11 mouse cellular contexts compared by ENCODE assay signal in the genomic region with DNA sequence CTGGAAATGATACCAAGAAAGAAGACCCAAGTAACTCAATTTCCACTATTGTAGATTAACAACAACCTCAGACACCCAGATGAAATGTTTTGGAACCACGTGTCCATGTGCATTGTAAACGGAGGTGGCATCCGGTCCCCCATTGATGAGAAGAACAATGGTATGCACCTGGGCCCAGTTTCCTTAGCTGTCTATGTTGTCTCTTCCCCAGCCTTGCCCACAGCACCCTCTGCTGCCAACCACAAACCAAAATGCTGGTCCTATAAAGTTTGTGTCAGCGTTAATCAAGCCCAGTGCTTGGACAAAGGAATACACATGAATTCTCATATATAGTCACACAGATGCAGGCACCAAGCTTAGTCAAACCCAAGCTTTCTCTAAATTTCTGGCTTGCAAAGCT. TPM values are rescaled to one million over a fixed set of nuclear protein-coding genes. Genes with fewer than 3 reads are reported as not detected.
A peak's percentile ranks its signal among the peaks of the same experiment; 100 is the strongest.
DNase-seq lines count a peak whose midpoint lies in the region; ATAC-seq and TF ChIP-seq lines count a peak whose summit lies in the region.
"Had no signal": no experiment of that assay in that cellular context is flagged by ENCODE, and none has a peak within 500 bp of the region (broad histone marks: within the 10 kb centered on the region; RNA-seq: fewer than 3 reads in every experiment).

No protein-coding gene starts in this region.

- no peaks in the 10 kb centered on the region for H3K27me3 ChIP-seq in kidney, postnatal 0 days (ENCODE audit: insufficient read depth, low read length)
- no peaks in the 10 kb centered on the region for H3K27me3 ChIP-seq in kidney, embryonic 15.5 days
- H3K27me3 ChIP-seq in CH12.LX (replicated peaks): no peaks in the 10 kb centered on the region
- H3K27me3 ChIP-seq in forebrain, embryonic 12.5 days: no peaks in the 10 kb centered on the region
- H3K27me3 ChIP-seq: heart, embryonic 12.5 days had no signal

- H3K4me1 ChIP-seq in kidney, postnatal 0 days (replicated peaks; ENCODE audit: insufficient read depth, low read length): no peaks in the 10 kb centered on the region
- no peaks in the 10 kb centered on the region for H3K4me1 ChIP-seq in kidney, embryonic 15.5 days
- peaks cover 0 to 5% of the 10 kb centered on the region in 2 experiments; a peak in 2 of 4 replicates for H3K4me1 ChIP-seq in CH12.LX (ENCODE audit: control insufficient read depth in 1 of 2, insufficient read depth in 2 of 2)
- peaks cover 4% of the 10 kb centered on the region for H3K4me1 ChIP-seq in forebrain, embryonic 12.5 days

- TF ChIP-seq POLR2A in CH12.LX (IDR thresholded peaks at IDR 0.05; ENCODE audit: low read depth, low read length): no peak

- 91% methylated on average over 4 of the region's 4 CpGs for WGBS in kidney, postnatal 0 days
- 91% methylated on average over 4 of the region's 4 CpGs for WGBS in kidney, embryonic 15.5 days
- WGBS in forebrain, embryonic 12.5 days: 77% methylated on average over 4 of the region's 4 CpGs

- no peak overlapping the region for H3K9ac ChIP-seq in kidney, postnatal 0 days (ENCODE audit: low read depth, low read length)
- H3K9ac ChIP-seq in kidney, embryonic 15.5 days: no peak overlapping the region
- no peak overlapping the region for H3K9ac ChIP-seq in CH12.LX (ENCODE audit: insufficient read depth, low read depth)
- H3K9ac ChIP-seq in forebrain, embryonic 12.5 days: no peak overlapping the region
- H3K9ac ChIP-seq: heart, embryonic 12.5 days had no signal

- TF ChIP-seq RAD21 in CH12.LX (IDR thresholded peaks at IDR 0.05; ENCODE audit: low read depth, low read length): peak; percentile 65

- H3K4me3 ChIP-seq in kidney, postnatal 0 days (replicated peaks; ENCODE audit: low read depth, low read length): no peak overlapping the region
- no peak overlapping the region for H3K4me3 ChIP-seq in kidney, embryonic 15.5 days (replicated peaks)
- no peak overlapping the region for H3K4me3 ChIP-seq in CH12.LX (replicated peaks in 1 of 3; ENCODE audit: low read depth in 2 of 3, low read length in 2 of 3, poor library complexity in 1 of 3)
- H3K4me3 ChIP-seq in forebrain, embryonic 12.5 days (replicated peaks): no peak overlapping the region
- H3K4me3 ChIP-seq: heart, embryonic 12.5 days had no signal

- TF ChIP-seq CTCF in kidney, postnatal 0 days (IDR thresholded peaks at IDR 0.05; ENCODE audit: low read depth): peak; percentile 35; the same call in 1 of the 2 replicates
- peak in 1 of 2 experiments; percentile 65; a peak in 2 of 4 replicates for TF ChIP-seq CTCF in CH12.LX (conservative IDR thresholded peaks at IDR 0.05 in 1 of 2, IDR thresholded peaks at IDR 0.05 in 1 of 2; ENCODE audit: low read depth in 2 of 2, low read length in 2 of 2)

- TF ChIP-seq EP300 in CH12.LX (IDR thresholded peaks at IDR 0.05; ENCODE audit: low read length): no peak

- dilution Hi-C loops in CH12.LX (cut with MboI; ENCODE audit: extremely low pct_ligation_motif_present, extremely low pct_unique_long_range_greater_than_20kb, low sequenced_read_pairs): no loop called here

- no peak overlapping the region for H3K27ac ChIP-seq in kidney, postnatal 0 days
- H3K27ac ChIP-seq in kidney, embryonic 15.5 days: no peak overlapping the region
- H3K27ac ChIP-seq in CH12.LX (ENCODE audit: insufficient read depth, low read depth): no peak overlapping the region
- no peak overlapping the region for H3K27ac ChIP-seq in forebrain, embryonic 12.5 days
- H3K27ac ChIP-seq: macrophage had no signal

- no peak for DNase-seq in kidney, postnatal 0 days (ENCODE audit: low spot score)
- peak; percentile 7 to 26 for DNase-seq in B cell, adult 2 months
- peak; percentile 9 for DNase-seq in CH12.LX (ENCODE audit: extremely low read depth)
- DNase-seq in yolk sac, embryonic 10.5 days (ENCODE audit: low spot score): no peak
- no peak for DNase-seq in adrenal gland, adult 8-10 months
- DNase-seq: layer of hippocampus, adult 9-11 months had no signal

- no peaks in the 10 kb centered on the region for H3K79me2 ChIP-seq in CH12.LX (replicated peaks; ENCODE audit: control insufficient read depth, extremely low read depth, insufficient read depth, poor library complexity, severe bottlenecking)

- H3K4me2 ChIP-seq in kidney, postnatal 0 days (ENCODE audit: low read length): no peak overlapping the region
- no peak overlapping the region for H3K4me2 ChIP-seq in kidney, embryonic 15.5 days
- no peak overlapping the region for H3K4me2 ChIP-seq in CH12.LX (ENCODE audit: insufficient read depth, low read depth, poor library complexity, severe bottlenecking)
- no peak overlapping the region for H3K4me2 ChIP-seq in forebrain, embryonic 12.5 days
- H3K4me2 ChIP-seq: heart, embryonic 12.5 days had no signal

- in situ Hi-C loops in CH12.LX (cut with MboI; ENCODE audit: low pct_ligation_motif_present, low pct_unique_long_range_greater_than_20kb, low sequenced_read_pairs): loop anchor here (10.0 kb wide), 1 partner anchor 122 kb away; no protein-coding TSS in a partner anchor

- ATAC-seq in kidney, postnatal 0 days (replicated peaks; ENCODE audit: low FRiP score, low read depth): no peak
- ATAC-seq in kidney, embryonic 15.5 days (replicated peaks; ENCODE audit: low FRiP score): no peak
- ATAC-seq in neutrophil, adult 5-6 weeks (ENCODE audit: extremely low read depth, insufficient number of reproducible peaks, low FRiP score, poor library complexity, severe bottlenecking): 0 out of 2 replicates have a peak, but pooled peaks have one; percentile 30
- no peak for ATAC-seq in forebrain, embryonic 12.5 days (ENCODE audit: low FRiP score)

- no peaks in the 10 kb centered on the region for H3K9me3 ChIP-seq in kidney, postnatal 0 days (replicated peaks; ENCODE audit: low read length)
- no peaks in the 10 kb centered on the region for H3K9me3 ChIP-seq in kidney, embryonic 15.5 days (replicated peaks)
- no peaks in the 10 kb centered on the region for H3K9me3 ChIP-seq in CH12.LX (replicated peaks; ENCODE audit: low read length)
- no peaks in the 10 kb centered on the region for H3K9me3 ChIP-seq in forebrain, embryonic 12.5 days
- H3K9me3 ChIP-seq: heart, embryonic 12.5 days had no signal

- H3K36me3 ChIP-seq in kidney, postnatal 0 days (ENCODE audit: insufficient read depth, low read length): no peaks in the 10 kb centered on the region
- no peaks in the 10 kb centered on the region for H3K36me3 ChIP-seq in kidney, embryonic 15.5 days
- peaks cover 1 to 4% of the 10 kb centered on the region in 2 experiments for H3K36me3 ChIP-seq in CH12.LX (replicated peaks in 1 of 2; ENCODE audit: control insufficient read depth in 1 of 2, insufficient read depth in 1 of 2, low read length in 1 of 2)
- H3K36me3 ChIP-seq in forebrain, embryonic 12.5 days (replicated peaks): no peaks in the 10 kb centered on the region

TF ChIP-seq in CH12.LX, 34 proteins besides CTCF, POLR2A, EP300 and RAD21:
- TF ChIP-seq MAZ (IDR thresholded peaks at IDR 0.05; ENCODE audit: low read depth, low read length) (no peak), SMC3 (IDR thresholded peaks at IDR 0.05; ENCODE audit: low read depth, low read length) (peak; percentile 77), MEF2A (IDR thresholded peaks at IDR 0.05; ENCODE audit: borderline replicate concordance, low read depth, low read length) (no peak), ZNF384 (IDR thresholded peaks at IDR 0.05; ENCODE audit: low read depth, low read length) (no peak), ZKSCAN1 (IDR thresholded peaks at IDR 0.05; ENCODE audit: borderline replicate concordance, low read depth, low read length) (no peak), MAX (IDR thresholded peaks at IDR 0.05; ENCODE audit: low read length) (no peak), TCF12 (IDR thresholded peaks at IDR 0.05; ENCODE audit: low read depth, low read length) (no peak), ZC3H11A (IDR thresholded peaks at IDR 0.05; ENCODE audit: low read depth, low read length) (peak; percentile 29; the same call in 1 of the 2 replicates), ELF1 (IDR thresholded peaks at IDR 0.05; ENCODE audit: low read depth, low read length) (no peak), USF1 (IDR thresholded peaks at IDR 0.05; ENCODE audit: low read depth, low read length) (no peak), SIN3A (IDR thresholded peaks at IDR 0.05; ENCODE audit: low read length) (no peak), TBP (conservative IDR thresholded peaks at IDR 0.05; ENCODE audit: low read depth, low read length) (no peak), JUND (conservative IDR thresholded peaks at IDR 0.05; ENCODE audit: low read depth, low read length) (no peak), ZMIZ1 (IDR thresholded peaks at IDR 0.05; ENCODE audit: low read depth, low read length) (no peak), E2F4 (IDR thresholded peaks at IDR 0.05; ENCODE audit: insufficient replicate concordance, low read depth, low read length) (no peak), KAT2A (IDR thresholded peaks at IDR 0.05; ENCODE audit: insufficient replicate concordance, low read length) (no peak)

RNA-seq across cellular contexts. Expression of a gene that starts 39.3 kb away (rescaled TPM):
- polyA plus RNA-seq in kidney, postnatal 0 days (2015; fragmentation: Nextera tagmentation; extraction: Ambion mirVana): 4.3 and 4.9 TPM in 2 replicates
- 2.2 and 3.6 TPM in 2 replicates for polyA plus RNA-seq in kidney, embryonic 15.5 days (2015; fragmentation: Nextera tagmentation; extraction: Ambion mirVana)
- 2.0 and 3.1 TPM in 2 replicates for total RNA-seq in CH12.LX (2012; rRNA removed)
- total RNA-seq in CH12.LX (2014; rRNA removed): 0.08 TPM in 1 of 2 replicates, not detected in the other
- 0.26 and 0.34 TPM in 2 replicates for polyA plus RNA-seq in CH12.LX (2012; ENCODE audit: insufficient read length, low read depth)
- total RNA-seq in neutrophil, adult 5-6 weeks (2017): 9.9 and 14.9 TPM in 2 replicates
- total RNA-seq in adrenal gland, adult 8-10 months (2022): 10 to 100 TPM in 2 of 4 experiments, 1 to 10 TPM in 2; 5.7 to 13.6 (median 8.9) TPM
- polyA plus RNA-seq in forebrain, embryonic 12.5 days (2016; fragmentation: Nextera tagmentation; extraction: Ambion mirVana): 0.60 and 0.78 TPM in 2 replicates

Comparison
In these comparisons a context has a peak if more than half of its experiments do, and no peak if none do; other contexts are left out.
1. DNase-seq: peak in B cell, adult 2 months (2 of 2) and CH12.LX (single experiment); none in kidney, postnatal 0 days (single experiment), yolk sac, embryonic 10.5 days (single experiment) and adrenal gland, adult 8-10 months (single experiment).